Comparison of ENCODE assay signal across 24 mouse cellular contexts in genomic region chr19:37246859-37247258, GRCm38 (mm10). TPM values are rescaled to one million over a fixed set of nuclear protein-coding genes. Genes with fewer than 3 reads are reported as not detected.
A peak's percentile ranks its signal among the peaks of the same experiment; 100 is the strongest.
DNase-seq lines count a peak whose midpoint lies in the region; ATAC-seq and TF ChIP-seq lines count a peak whose summit lies in the region.
"Had no signal": no experiment of that assay in that cellular context is flagged by ENCODE, and none has a peak within 500 bp of the region (broad histone marks: within the 10 kb centered on the region; RNA-seq: fewer than 3 reads in every experiment).

No protein-coding gene starts in this region.

- no peaks in the 10 kb centered on the region for H3K4me1 ChIP-seq in hindbrain, embryonic 16.5 days (ENCODE audit: control insufficient read depth, insufficient read depth, low read depth, low read length)
- H3K4me1 ChIP-seq in hindbrain, postnatal 0 days (ENCODE audit: insufficient read depth, low read length) = no peaks in the 10 kb centered on the region
- H3K4me1 ChIP-seq: forebrain, embryonic 10.5 days; forebrain, embryonic 13.5 days; hindbrain, embryonic 12.5 days; hindbrain, embryonic 15.5 days had no signal

- H3K9ac ChIP-seq in hindbrain, embryonic 16.5 days (ENCODE audit: low read depth, low read length) = no peak overlapping the region
- no peak overlapping the region for H3K9ac ChIP-seq in hindbrain, postnatal 0 days (replicated peaks; ENCODE audit: low read length)
- H3K9ac ChIP-seq: forebrain, embryonic 13.5 days; hindbrain, embryonic 12.5 days; hindbrain, embryonic 15.5 days had no signal

- no peak overlapping the region for H3K4me2 ChIP-seq in hindbrain, embryonic 16.5 days (ENCODE audit: low read length)
- no peak overlapping the region for H3K4me2 ChIP-seq in hindbrain, postnatal 0 days (ENCODE audit: low read depth, low read length)
- H3K4me2 ChIP-seq: forebrain, embryonic 13.5 days; heart, embryonic 11.5 days; hindbrain, embryonic 12.5 days; hindbrain, embryonic 15.5 days had no signal

- TF ChIP-seq CTCF in hindbrain, postnatal 0 days (IDR thresholded peaks at IDR 0.05; ENCODE audit: low read depth) = no peak

- H3K36me3 ChIP-seq in hindbrain, embryonic 16.5 days (ENCODE audit: control insufficient read depth, insufficient read depth, low read length) = no peaks in the 10 kb centered on the region
- H3K36me3 ChIP-seq in hindbrain, postnatal 0 days (ENCODE audit: insufficient read depth, low read length) = no peaks in the 10 kb centered on the region
- H3K36me3 ChIP-seq: forebrain, embryonic 10.5 days; hindbrain, embryonic 12.5 days; hindbrain, embryonic 15.5 days had no signal

- no peaks in the 10 kb centered on the region for H3K27me3 ChIP-seq in hindbrain, embryonic 16.5 days (replicated peaks; ENCODE audit: control insufficient read depth, insufficient read depth, low read length)
- no peaks in the 10 kb centered on the region for H3K27me3 ChIP-seq in hindbrain, postnatal 0 days (ENCODE audit: insufficient read depth, low read length)
- H3K27me3 ChIP-seq: forebrain, embryonic 13.5 days; hindbrain, embryonic 12.5 days; hindbrain, embryonic 15.5 days had no signal

- H3K9me3 ChIP-seq in hindbrain, embryonic 16.5 days (ENCODE audit: control insufficient read depth, low read length) = no peaks in the 10 kb centered on the region
- no peaks in the 10 kb centered on the region for H3K9me3 ChIP-seq in hindbrain, postnatal 0 days (ENCODE audit: low read length)
- H3K9me3 ChIP-seq: forebrain, embryonic 10.5 days; hindbrain, embryonic 12.5 days; hindbrain, embryonic 15.5 days had no signal

- peak; percentile 47 for DNase-seq in adrenal gland, adult 2 months
- no peak for DNase-seq in adrenal gland, postnatal 14 days
- no peak for DNase-seq in hindbrain, postnatal 0 days (ENCODE audit: low spot score)
- DNase-seq in A20 (ENCODE audit: low read depth, low spot score) (peak; percentile 78), NIH3T3 (ENCODE audit: low read depth) (peak; percentile 19)
- no peak for DNase-seq in spleen, postnatal 10 days (ENCODE audit: low spot score in 2 of 2)
- DNase-seq: adrenal gland, adult 8-10 months; cerebellum, adult 11-12 months; cerebellum, adult 8-10 months; cerebellum, postnatal 14 days; gastrocnemius, adult 2 months; gastrocnemius, postnatal 14 days; heart, adult 11 months; kidney, adult 18-20 months had no signal

- 46% methylated on average over 3 of the region's 3 CpGs for WGBS in hindbrain, embryonic 16.5 days
- 49% methylated on average over 3 of the region's 3 CpGs for WGBS in hindbrain, postnatal 0 days

- peak; percentile 76; the same call in 1 of the 2 replicates for ATAC-seq in hindbrain, embryonic 16.5 days
- no peak for ATAC-seq in hindbrain, postnatal 0 days
- ATAC-seq: CD4-positive, CD25-positive, alpha-beta regulatory T cell, adult 4 months; forebrain, embryonic 13.5 days; inflammation-experienced regulatory T-cells, adult 6 months; intestine, embryonic 16.5 days; Patski had no signal

- H3K4me3 ChIP-seq in hindbrain, embryonic 16.5 days (ENCODE audit: low read length) = no peak overlapping the region
- H3K4me3 ChIP-seq in hindbrain, postnatal 0 days (ENCODE audit: low read length) = no peak overlapping the region
- H3K4me3 ChIP-seq: forebrain, embryonic 10.5 days; forebrain, embryonic 13.5 days; gastrocnemius, adult 2 months; hindbrain, embryonic 12.5 days; hindbrain, embryonic 15.5 days had no signal

- H3K27ac ChIP-seq in hindbrain, embryonic 16.5 days (ENCODE audit: low read depth, low read length) = no peak overlapping the region
- H3K27ac ChIP-seq in hindbrain, postnatal 0 days = no peak overlapping the region
- H3K27ac ChIP-seq: forebrain, embryonic 10.5 days; forebrain, embryonic 13.5 days; gastrocnemius, adult 2 months; hindbrain, embryonic 12.5 days; hindbrain, embryonic 15.5 days had no signal

RNA-seq across cellular contexts. Expression of gene Cpeb3, which starts 38.5 kb away (rescaled TPM):
- total RNA-seq in adrenal gland, adult 2 months (2021) = 10 to 100 TPM; 17.0 to 17.2 TPM
- polyA plus RNA-seq in adrenal gland, adult 2 months (2012; rRNA removed) = 26.4 and 31.4 TPM in 2 replicates
- total RNA-seq in adrenal gland, postnatal 14 days (2021) = 15.4 and 19.3 TPM in 2 replicates
- 10.4 and 10.9 TPM in 2 replicates for polyA plus RNA-seq in hindbrain, embryonic 16.5 days (2015; fragmentation: Nextera tagmentation; extraction: Ambion mirVana)
- 23.7 and 26.1 TPM in 2 replicates for total RNA-seq in hindbrain, postnatal 0 days (2014; rRNA removed)
- 10.3 and 11.3 TPM in 2 replicates for polyA plus RNA-seq in hindbrain, postnatal 0 days (2015; fragmentation: Nextera tagmentation; extraction: Ambion mirVana)
- polyA plus RNA-seq: CD4-positive, CD25-positive, alpha-beta regulatory T cell, adult 4 months; inflammation-experienced regulatory T-cells, adult 6 months had no signal

RNA-seq across cellular contexts. Expression of gene March5, which starts 39.5 kb away (rescaled TPM):
- total RNA-seq in adrenal gland, adult 2 months (2021) = 100 to 1,000 TPM in 1 of 2 experiments, 10 to 100 TPM in 1; 97.0 to 117 TPM
- polyA plus RNA-seq in adrenal gland, adult 2 months (2012; rRNA removed) = 42.9 and 77.8 TPM in 2 replicates
- total RNA-seq in adrenal gland, postnatal 14 days (2021) = 143 TPM in 2 replicates
- 82.7 and 83.2 TPM in 2 replicates for polyA plus RNA-seq in hindbrain, embryonic 16.5 days (2015; fragmentation: Nextera tagmentation; extraction: Ambion mirVana)
- total RNA-seq in hindbrain, postnatal 0 days (2014; rRNA removed) = 50.3 and 65.0 TPM in 2 replicates
- polyA plus RNA-seq in hindbrain, postnatal 0 days (2015; fragmentation: Nextera tagmentation; extraction: Ambion mirVana) = 94.8 and 100 TPM in 2 replicates

Comparison
In these comparisons a context has a peak if more than half of its experiments do, and no peak if none do; other contexts are left out.
1. DNase-seq: peak in adrenal gland, adult 2 months (single experiment), A20 (single experiment) and NIH3T3 (single experiment); none in adrenal gland, postnatal 14 days (single experiment), hindbrain, postnatal 0 days (single experiment) and spleen, postnatal 10 days (0 of 2).